Mouse (Mus musculus) gastrocnemius, postnatal 25 days (tissue): ENCODE results near the gene Gpm6b. TPM values are rescaled to one million over a fixed set of nuclear protein-coding genes. Genes with fewer than 3 reads are reported as not detected.

Experiments
- DNase-seq: peaks from one replicate; pipeline ENCODE4 v3.0.0; 2022
- long read RNA-seq, 2 experiments: library from polyadenylated mRNA; stranded (forward); transcript quantifications; one replicate each; pipeline ENCODE4 v2.0.0; 2021
- total RNA-seq, 2 experiments: library from RNA; stranded (reverse); gene quantifications; 1 replicate in 1 of 2; 2 replicates in 1 of 2; pipeline ENCODE4 v1.2.3; 2021

The Gpm6b gene
- total RNA-seq: 1 to 10 TPM; 5.1 to 5.9 TPM
- long read RNA-seq, experiment 1, full-length matches to known transcripts: 3 of 4 reads
- long read RNA-seq, experiment 1, partial matches to known transcripts: 0 of 4 reads
- long read RNA-seq, experiment 1, other reads (novel, unspliced or antisense): 1 of 4 reads
- long read RNA-seq, experiment 2, full-length matches to known transcripts: 3 of 4 reads
- long read RNA-seq, experiment 2, partial matches to known transcripts: 0 of 4 reads
- long read RNA-seq, experiment 2, other reads (novel, unspliced or antisense): 1 of 4 reads

DNA sequence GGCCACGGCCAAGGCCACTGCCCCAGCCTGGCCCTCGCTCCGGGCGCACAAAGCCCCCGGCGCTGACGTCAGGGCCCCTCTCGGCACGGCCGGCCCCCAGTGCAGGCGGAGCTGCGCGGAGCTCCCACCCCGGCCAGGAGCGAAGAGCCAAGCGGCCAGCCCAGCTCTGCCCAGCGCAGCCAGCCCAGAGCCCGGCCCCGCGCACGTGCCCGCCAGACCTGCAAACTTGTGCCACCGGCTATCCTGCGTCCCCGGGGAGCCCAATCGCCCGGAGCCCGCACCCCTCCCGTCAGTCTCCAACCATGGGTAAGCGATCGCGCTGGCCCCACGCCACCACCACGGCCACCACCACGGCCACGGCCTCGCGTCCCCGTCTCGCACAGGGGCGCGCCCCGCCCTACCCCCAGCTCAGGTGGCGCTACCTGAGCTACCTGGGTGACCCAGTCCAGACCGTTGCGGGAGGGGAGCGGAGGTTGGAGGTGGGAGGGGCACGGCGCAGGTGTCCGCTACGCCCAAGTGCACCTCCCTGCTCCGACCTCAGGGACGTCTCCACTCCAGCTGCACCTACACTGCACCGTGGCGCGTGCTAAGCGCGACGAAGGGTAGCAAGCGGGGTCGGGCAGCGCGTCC is at the start of gene Gpm6b:
TSS of gene Gpm6b (plus strand) at position 81 of the 630 bp plus-strand sequence.
- DNase-seq: peak; percentile 17

DNA sequence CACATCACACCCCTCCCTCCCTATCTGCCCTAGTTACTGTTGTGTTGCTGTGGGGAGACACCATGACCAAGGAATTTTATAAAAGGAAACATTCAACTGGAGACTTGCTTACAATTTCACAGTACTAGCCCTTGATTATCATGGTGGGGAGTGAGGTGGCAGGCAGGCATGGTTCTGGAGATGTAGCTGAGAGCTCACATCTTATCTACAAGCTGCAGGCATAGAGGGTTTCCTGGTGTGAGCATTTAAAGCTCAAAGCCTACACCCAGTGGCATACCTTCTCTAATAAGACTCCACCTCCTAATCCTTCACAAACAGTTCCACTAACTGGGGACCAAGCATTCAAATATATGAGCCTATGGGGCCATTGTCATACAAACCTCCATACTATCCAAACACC is 42.4 kb upstream of the Gpm6b start:
- no peak for DNase-seq

DNA sequence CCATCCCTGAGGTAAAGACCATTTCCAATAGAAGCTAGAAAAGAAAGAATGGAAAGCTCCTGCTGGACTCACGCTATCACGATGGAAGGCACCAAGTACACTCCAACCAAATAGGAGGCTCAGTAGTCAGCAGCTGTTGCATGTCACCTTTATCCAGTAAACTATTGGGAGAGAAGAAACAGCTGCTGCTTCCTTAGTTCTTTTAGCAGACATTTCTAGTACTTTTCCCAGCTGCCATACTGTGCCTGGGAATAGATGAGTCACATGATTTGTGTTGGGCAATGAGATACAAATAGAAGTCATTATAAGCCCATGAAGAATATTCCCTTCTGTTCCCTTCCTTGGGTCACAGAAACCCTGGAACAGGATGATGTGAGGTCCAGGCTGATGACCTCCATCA is 40.4 kb upstream of the Gpm6b start:
- DNase-seq: no peak

DNA sequence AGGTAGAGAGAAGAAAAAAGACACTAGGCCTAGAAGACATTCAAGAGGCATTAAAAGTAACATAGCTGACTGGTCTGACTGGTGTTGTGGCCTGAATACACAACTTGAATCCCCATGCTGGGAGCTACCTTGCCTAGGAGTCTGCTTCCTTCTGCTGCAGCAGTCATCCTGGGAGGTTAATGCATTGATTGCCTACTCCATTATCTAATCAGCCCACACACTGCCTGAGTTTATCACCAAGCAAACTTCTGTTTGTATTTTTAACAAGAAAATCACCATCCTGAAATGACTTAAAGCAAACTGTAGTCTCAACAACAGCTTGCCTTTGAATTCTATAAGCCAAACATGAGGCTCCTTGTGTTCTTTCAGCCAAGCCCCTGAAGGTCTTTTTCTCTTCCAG is 38.9 kb upstream of the Gpm6b start:
- DNase-seq: no peak

DNA sequence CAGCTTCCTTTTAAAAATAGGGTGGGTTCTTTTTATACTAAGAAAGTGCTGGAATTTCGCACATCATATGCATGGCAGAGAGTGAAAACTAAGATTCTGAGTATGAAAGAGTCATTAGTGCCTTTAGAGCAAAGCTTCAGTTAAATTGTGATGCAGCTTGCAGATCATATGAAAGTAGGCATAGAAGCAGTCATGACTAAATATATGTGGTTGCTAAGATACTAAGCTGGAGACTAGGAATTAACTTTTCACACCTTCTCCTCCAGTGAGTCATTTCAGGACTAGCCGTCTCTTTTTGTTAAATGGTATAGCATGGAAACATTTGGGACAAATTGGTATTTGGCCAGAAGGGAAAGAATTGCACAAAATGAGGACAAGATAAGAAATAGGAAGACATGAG is 24.1 kb upstream of the Gpm6b start:
- no peak for DNase-seq

DNA sequence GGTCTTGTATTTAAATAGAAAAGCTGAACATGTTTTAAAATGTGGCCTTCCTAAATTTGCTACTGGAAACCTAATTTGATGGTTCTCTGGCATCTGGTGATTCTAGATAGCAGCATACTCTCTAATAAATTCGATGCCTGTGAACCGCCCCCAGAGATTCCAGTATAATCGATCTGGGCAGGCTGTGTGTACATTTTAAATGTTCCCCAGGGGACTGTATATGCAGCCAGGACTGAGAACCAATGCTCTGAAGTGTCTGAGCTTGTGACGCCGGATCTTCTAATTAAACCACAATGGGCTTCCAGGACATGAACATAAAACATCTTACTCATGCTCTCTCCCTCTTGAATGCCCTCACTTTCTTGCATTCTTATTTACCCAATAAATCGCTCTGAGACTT is 22.5 kb upstream of the Gpm6b start:
- no peak for DNase-seq

DNA sequence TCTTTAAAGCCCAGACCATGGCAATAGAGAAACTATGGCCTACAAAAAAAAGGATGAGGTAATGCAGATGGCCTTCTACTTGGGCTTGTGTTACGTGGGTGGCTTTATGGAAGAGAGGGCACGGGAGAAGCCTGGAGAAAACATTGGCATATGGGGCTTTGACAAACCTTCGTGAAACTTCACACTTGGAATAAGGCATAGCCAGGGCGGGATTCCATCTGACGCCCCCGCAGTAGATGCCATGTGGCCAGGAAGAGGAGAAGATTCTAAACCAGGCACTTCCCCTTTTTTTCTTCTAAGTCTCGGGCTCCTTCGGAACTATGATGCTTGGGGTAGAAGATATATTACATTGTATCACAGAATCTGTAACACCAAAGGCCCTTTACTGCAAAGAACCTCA is 22.0 kb upstream of the Gpm6b start:
- no peak for DNase-seq

DNA sequence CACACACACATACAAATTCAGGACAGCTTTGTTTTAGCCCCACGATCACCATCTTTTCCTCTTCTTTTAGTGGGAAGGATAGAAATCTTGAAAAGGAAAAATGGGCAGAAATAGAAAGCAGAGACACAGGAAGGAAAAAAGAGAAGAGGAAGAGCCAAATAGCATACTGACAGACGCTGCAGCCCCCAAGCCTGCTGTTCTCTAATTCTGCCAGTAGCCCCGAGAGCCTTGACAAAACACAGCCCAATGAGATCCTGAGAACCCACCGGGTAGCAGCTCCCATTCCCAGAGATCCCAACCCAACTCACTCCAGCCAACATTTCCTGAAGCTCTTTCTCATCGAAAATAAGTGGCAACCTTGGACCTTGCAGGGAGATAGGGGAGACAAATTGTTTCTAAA is 19.4 kb upstream of the Gpm6b start:
- no peak for DNase-seq

DNA sequence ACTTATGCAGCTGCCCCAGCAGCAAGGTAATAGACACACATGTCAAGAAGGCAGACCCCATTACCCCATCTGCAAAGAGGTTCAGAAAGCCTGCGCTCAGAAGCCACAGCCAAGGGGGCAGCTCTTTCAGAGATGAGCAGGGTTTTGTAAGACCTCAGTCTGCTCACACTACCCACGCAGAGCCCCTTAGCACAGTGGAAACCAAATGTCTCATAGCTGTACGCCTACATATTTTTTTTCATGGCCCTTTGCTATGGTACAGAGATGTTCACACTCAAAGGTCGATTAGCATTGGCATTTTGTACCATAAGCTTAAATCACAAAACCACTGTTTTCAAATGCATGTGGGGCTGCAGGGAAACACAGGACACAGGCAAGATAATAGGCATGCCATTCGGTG is 11.9 kb upstream of the Gpm6b start:
- no peak for DNase-seq

DNA sequence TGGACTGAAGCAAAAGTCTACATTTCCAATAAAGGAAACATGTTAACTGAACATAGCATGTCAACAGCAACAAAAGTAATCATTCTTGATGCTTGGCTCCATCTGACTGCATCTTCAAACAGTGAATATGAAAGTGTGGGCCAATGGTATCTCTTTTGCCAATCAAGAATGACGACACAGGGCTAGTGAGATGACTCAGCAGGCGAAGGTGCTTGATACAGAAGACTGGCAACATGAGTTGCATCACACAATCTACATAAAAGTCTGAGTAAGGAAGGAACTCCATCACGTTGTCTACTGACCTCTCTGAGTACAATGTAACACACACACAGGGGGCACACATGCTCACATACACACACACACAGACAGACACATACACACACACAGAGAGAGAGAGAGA is 9.0 kb upstream of the Gpm6b start:
- DNase-seq: no peak

DNA sequence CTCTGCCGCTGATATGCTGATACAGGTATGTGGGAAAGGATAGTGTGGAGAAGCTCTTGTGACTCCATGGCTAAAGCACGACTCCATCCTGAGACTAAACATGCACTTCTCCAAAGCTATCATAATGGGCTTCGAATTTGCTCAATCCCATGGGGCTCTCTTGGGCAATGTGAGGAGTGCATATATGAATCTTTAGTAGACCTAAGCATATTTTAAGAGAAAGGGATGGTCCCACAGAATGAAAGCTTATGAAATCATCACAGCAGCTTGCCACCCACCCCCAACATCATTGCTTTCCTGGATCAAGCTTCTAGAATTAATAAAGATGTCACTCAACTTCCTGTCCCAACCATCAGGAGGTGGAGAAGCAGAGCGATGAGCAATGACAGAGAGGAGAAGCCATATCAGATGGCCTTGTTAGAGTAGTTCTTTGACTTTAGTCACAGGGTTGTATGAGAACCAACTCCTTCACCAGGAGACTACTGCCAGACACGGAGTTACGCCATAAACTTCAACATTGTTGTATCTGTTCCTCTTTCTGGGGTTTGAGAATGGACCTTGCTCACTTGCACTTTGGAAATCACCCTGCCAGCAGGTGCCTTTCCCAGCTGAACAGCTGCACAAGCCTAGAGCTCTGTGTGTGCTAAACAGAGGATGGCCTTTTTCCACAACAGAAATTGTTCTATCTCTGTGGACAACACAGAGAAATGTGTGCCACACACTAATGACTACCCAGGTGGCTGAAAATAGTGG is 8.0 kb upstream of the Gpm6b start:
- no peak for DNase-seq

DNA sequence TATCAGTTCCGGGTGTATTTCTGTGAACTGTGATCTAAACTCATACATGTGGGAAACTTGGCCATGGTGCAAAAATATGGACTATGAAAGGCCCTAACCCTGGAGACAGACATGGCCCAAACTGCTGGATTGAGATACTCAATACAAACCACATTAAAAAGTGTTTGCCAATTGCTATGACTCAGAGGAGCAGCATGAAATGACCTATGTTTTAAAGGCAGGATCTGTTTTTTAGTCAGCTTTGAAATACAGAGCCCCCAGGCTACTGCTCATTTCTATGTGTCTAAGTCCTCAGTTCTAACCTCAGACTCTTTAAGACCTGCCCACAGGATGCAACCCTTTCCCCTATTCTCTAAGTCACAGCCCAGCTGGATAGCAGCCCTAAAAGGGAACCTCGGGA is 2.6 kb upstream of the Gpm6b start:
- DNase-seq: no peak

DNA sequence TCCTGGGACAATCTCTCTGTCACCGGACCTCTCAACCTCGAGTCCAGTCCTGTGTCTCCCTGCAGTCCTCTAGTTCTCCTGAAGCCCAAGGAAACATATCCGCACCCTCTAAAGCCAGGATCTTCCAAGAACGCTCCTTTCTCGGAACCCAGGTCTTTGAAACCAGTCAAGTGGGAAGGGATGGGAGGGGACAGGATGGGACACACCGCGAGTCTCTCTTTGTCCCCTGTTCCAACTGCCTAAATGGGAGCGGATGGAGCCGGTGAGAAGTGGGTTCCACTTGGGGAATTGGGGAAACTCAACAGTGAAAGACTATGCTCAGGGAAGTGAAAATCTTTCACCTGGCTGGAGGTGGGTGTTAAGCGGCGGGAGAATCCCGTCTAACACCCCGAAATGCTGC is 809 bp downstream of the Gpm6b start:
- DNase-seq: no peak

DNA sequence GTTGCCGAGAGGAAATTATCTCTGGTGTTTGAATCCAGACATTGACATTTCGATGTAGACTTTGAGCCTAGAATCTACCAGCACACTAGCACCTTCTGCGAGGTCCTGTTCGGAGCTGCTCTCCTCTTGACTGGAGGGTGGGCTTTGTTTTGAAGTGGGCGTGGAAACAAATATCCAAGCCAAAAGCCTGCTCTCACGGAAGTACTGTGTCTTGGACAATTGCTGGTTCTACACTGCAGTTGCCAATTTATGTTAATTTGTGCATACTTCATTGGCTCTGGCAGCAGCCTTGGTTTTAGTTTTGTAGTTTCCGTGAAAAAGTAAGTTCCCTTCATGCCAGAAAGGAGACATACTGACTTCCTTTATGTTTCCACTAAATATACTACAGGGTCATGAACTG is 2.0 kb downstream of the Gpm6b start:
- DNase-seq: no peak

DNA sequence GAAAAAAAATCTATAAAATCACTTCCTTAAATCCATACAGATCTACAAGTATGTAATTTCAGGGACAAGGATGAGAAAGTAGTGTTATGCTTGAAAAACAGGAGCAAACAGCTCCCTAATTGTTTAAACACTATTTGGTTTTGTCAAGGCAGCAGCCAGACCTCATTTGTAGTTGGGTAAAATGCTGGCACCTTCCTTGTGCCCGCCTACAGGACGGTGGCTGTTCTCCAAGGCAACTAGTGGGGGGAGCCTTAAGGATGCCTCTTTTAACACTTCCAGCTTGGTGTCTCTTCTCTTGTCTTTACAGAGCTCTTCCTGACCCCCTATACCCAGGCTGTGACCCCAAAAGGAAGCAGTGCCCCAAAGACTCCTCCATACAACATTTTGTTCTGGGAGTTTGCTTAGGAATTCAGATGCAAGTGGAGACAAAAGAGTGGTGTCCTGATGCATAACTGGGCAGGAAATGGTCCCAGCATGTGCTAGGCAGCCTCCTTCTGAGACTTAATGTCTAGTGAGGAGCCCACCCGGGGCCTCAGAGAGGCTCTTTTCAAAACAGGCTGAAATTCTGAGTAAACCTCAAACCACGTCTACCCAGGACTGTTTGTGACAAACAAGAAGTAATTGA is 4.7 kb downstream of the Gpm6b start:
- DNase-seq: no peak

DNA sequence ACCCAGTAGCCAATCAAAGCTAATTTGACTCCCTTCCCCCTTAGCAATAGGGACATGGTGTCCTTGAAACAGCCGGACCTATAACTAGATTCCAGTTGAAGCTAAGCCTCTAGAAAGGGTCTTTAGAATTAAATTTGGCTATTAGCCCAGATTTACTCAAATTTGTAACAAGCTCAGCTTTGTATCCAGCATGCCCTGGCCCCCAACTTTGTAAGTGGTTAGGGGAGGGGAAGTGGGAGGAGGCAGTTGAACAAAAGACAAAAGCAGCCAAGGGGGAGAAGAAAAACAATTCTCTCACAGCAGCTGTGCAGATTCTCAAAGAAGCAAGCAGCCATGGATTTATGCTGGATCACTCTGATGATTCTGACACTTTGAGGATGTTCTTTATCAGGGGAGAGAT is 32.8 kb downstream of the Gpm6b start:
- DNase-seq: no peak

DNA sequence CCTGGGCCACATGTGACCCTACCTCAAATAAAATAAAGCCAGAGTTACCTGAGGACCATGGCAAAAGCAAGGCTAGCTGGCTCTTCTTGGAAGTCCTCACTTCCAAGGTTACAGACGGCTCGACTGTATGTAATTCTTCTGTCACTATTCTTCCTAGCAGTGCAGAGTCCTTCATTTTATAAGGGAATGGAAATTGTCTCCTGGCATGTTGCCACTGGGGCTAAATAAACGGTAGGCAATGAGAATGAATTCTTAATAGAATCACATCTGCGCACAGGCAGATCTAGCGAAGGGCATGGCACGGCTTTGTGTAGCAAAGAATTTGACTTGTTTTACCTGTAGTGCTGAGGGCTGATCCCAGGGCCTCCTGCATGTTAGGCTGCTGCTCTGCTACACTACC is 33.9 kb downstream of the Gpm6b start:
- DNase-seq: no peak

DNA sequence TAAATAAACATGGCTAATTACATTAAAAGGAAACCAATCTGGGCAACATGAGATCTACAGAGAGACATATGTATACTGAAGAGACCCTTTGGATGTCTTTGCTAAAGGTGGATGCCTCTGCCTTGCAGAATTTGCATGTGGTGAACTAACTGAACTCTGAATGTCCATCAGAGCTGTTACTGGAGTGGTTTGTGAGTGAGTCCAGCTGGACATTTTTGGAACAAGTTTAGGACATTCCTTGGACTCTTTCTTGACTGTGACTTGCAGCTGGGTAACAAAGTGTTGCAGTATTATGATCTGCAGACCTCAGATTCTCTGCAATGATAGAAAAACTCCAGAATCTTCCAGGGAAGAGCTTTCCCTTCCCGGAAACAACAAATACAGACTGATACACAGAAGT is 41.1 kb downstream of the Gpm6b start:
- peak; percentile 10 for DNase-seq

DNA sequence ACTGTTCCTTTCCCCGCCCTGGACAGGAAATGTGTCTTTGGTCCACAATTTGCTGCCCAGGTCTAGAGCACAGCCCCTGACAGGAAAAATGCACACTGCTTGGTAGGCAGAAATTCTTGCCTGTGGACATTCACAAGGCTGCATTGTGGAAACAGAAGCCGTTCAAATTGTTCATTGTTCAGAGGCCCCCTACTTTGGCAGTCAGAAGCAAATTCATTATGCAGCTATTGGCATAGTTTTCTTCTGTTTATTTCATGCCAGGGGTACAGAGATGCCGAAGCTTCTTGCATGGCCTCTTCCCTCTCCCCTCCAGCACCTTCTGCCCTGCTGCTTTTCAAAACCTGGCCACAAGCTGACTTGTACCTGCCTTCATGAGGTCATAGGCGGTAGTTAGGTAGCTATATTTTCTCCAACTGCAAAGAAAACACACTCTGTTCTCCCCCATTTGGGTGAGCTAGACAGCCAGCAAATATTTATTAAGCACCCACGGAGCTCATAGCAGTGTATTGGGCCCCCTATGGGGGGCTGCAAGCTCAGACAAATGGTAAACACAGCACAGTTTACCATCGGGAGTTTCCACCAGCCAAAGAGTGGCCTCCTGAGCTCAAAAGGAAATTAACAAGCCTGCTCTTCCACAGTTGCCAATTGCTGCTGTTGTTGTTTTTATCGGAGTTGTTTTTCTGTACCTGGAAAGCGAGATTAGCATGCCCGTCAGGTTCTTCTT is 48.2 kb downstream of the Gpm6b start:
- no peak for DNase-seq

DNA sequence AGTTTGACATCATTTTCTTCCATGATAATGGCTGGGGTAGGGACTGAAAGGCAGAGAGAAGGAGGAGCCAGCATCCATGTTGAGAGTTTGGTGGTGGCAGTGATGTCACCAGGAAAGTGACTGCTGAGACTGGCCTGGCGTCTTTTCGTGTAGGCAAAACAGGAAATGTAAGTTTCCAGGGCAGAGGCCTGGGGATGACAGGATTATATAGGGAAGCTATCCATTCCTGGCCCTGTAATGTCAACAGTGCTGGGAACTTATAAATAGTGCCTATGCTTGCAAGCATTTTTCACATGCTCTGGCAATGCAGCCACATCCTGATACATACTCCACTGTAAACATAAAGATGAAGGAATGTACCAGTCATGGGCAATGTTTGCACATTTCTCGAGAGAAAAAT is 52.6 kb downstream of the Gpm6b start:
- no peak for DNase-seq

DNA sequence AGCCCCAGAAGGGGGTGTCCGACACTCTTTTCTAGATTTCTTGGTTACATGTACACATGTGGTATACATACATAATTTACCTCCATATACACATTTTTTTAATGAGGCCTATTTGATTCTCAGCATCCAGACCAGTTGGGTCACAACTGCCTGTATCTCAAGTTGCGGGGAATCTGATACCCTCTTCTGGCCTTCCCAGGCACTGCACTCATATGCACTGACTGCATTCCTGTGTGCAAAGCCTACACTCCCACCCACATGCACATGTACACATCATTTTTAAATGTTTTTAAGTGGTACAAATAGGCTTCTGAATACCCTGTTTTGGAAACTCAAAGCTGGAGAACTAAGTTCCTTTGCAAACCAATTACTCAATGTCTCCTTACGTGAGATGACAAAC is 54.8 kb downstream of the Gpm6b start:
- no peak for DNase-seq

DNA sequence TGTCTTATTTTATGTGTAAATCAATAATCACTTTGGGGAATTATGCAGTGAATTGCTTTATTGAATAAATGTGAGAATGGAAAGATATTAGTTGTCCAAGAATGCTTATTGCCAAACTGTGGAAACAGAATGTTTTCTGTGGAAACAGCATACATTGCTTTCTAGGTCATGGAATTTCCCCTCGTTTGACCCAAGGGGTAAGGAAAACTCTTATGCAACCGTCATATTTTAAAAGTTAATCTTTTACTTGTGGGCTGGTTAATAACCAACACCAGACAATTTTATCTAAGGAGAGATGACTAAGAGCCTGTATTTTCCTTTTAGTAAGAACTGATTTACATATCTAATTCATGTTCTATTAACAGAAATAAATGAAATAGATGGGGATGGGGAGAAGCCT is 64.1 kb downstream of the Gpm6b start:
- DNase-seq: no peak

DNA sequence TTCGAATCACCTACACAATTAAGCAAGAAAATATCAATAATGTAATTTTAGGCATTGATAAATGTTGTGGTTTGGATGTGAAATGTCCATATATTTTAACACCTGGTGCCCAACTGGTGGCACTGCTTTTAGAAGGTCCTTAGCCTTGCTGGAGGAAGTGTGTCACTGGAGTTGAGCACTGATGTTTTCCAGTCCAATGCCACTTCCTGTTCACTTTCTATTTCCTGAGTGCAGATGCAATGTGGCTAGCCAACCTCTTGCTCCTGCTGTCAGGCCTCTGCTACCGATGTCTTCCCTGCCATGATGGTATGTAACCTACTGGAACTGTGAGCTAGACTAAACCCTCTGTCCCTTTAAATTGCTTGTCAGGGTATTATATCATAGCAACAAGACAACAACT is 65.6 kb downstream of the Gpm6b start:
- no peak for DNase-seq
